Mouse (Mus musculus) adrenal gland, postnatal 36 days (tissue): Measurements from ENCODE around the gene Caskin2. TPM values are rescaled to one million over a fixed set of nuclear protein-coding genes. Genes with fewer than 3 reads are reported as not detected.
"Not testable (repeated sequence)": the region's sequence is repeated elsewhere in the genome, so short reads cannot be mapped to it uniquely, and the experiment has no call there.

Experiments used
- DNase-seq, 2 experiments: peaks; one replicate each; pipeline ENCODE4 v3.0.0; 2021; ENCODE audit warnings: mixed read lengths in 1 of 2
- long read RNA-seq, 2 experiments: library from polyadenylated mRNA; stranded (forward); transcript quantifications; one replicate each; pipeline ENCODE4 v2.0.0; 2021; ENCODE audit warnings: borderline sequencing depth in 2 of 2
- total RNA-seq, 2 experiments: library from RNA; stranded (reverse); gene quantifications; 2 replicates each; pipeline ENCODE4 v1.2.3; 2021

Caskin2 gene
- 10 to 100 TPM; 58.9 to 72.9 TPM for total RNA-seq
- long read RNA-seq, experiment 1, partial matches to known transcripts: 21 of 24 reads
- long read RNA-seq, experiment 1, other reads (novel, unspliced or antisense): 3 of 24 reads
- long read RNA-seq, experiment 2, full-length matches to known transcripts: 7 of 20 reads
- long read RNA-seq, experiment 2, partial matches to known transcripts: 10 of 20 reads
- long read RNA-seq, experiment 2, other reads (novel, unspliced or antisense): 3 of 20 reads

GRCm38 (mm10) chr11:115813507-115814296 lies at the start of gene Caskin2:
Gene Caskin2, minus strand, starts transcription at chr11:115813639.
- DNase-seq: peak; percentile 98 to 99

GRCm38 (mm10) chr11:115859143-115859945 lies 45.9 kb upstream of the Caskin2 start:
- DNase-seq: peak; percentile 91 to 95

- DNase-seq: no peak
These were observed 44.9 kb upstream of the Caskin2 start, which contains the start of gene Myo15b for GRCm38 (mm10) chr11:115858354-115858753. Gene Myo15b, plus strand, starts transcription at chr11:115858406.

DNA sequence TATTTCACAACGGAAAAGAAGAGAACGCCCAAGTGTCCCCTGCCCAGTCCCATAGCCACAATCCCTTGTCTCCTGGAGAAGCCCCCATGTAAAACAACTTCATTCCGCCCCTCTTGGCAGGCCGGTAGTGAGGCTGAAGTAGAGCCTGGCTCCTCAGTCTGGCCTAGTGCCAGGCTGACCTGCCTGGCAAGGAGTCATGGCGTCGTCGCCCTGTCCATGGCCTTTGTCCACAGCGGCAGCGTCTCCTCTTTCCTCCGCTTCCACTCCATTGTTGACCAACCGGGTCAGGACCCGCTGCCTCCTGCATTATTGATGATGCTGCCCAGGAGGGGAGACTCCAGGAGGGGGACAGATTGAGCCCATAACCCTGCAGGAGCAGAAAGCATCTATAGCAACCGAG lies 44.5 kb upstream of the Caskin2 start:
- DNase-seq: no peak

DNA sequence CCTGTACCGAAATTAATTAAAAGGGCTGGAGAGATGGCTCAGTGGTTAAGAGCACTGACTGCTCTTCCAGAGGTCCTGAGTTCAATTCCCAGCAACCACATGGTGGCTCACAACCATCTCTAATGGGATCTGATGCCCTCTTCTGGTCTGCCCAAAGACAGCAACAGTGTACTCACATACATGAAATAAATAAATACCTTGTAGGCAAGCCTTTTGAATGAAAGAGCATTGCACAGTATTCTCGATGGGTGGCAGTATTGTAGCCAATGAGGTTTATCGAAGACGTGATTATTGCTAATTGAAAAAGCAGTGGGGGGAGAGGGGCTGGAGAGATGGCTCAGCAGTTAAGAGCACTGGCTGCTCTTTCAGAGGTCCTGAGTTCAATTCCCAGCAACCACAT lies 43.7 kb upstream of the Caskin2 start:
- not testable (repeated sequence) for DNase-seq

DNA sequence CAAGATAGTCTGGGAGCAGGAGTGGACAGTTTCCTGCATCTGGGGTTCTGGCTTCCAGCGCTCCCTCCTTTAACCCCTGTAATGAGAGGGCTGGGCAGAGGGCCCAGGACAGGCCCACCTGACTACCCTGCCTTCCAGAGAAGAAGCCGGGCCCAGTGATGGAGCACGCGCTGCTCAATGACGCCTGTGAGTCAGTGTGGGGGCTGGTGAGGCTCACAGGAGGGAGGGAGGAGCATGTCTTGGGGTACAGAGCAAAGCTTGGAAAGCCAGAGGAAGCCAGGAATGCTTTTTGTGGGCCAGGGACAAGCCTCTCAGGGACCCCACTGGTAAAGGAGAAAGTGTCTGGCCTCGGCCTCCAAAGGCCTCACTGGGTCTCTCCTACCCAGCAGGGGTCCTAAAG lies 41.2 kb upstream of the Caskin2 start:
- DNase-seq: no peak

- no peak for DNase-seq
These were observed 32.4 kb upstream of the Caskin2 start for GRCm38 (mm10) chr11:115845819-115846218.

GRCm38 (mm10) chr11:115844240-115844639 lies 30.8 kb upstream of the Caskin2 start:
- no peak for DNase-seq

DNA sequence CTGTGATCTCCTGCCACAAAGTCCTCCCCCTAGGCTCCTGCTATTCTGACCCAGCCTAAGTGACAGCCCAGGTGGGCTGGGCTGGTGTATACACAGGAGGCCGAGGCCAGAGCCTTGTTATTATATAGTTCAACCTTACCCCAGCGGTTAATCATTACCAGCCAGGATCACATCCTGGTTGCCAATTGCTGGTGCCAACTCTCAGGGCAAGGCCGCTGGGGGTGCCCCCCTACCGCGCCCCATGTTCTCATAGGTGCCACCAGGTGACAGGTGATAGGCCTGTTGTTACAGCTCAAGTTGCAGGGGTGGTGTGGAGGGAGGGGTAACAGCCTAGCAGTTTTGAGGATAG lies 30.4 kb upstream of the Caskin2 start:
- DNase-seq: no peak

GRCm38 (mm10) chr11:115843141-115843890 lies 29.9 kb upstream of the Caskin2 start:
- DNase-seq: no peak

GRCm38 (mm10) chr11:115841961-115842550 lies 28.6 kb upstream of the Caskin2 start:
- DNase-seq: peak in 1 of 2 experiments; percentile 34

- DNase-seq: no peak
These were observed 27.6 kb upstream of the Caskin2 start for GRCm38 (mm10) chr11:115841044-115841443.

- no peak for DNase-seq
These were observed 26.3 kb upstream of the Caskin2 start for GRCm38 (mm10) chr11:115839732-115840131.

DNA sequence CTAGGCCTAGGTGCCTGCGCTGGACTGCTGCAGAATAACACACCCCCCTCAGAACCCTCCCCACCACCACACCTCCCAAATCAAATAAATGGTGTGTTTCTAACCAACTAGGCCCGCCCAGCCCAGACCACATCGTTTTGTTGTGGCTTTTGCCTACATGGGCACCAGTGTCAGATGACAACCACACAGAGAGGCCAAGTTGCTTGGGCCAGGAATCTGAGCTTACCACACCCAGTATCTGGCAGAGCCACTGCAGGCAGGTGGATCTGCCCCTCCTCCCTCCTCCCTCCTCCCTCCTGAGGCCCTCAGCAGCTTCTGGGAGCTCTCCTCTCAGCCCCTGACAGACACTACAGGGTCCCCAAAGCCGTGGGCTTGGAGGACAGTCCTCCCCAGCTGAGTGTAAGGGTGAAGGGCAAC lies 25.5 kb upstream of the Caskin2 start:
- no peak for DNase-seq

GRCm38 (mm10) chr11:115837606-115838345 lies 24.3 kb upstream of the Caskin2 start:
- peak in 1 of 2 experiments; percentile 37 for DNase-seq

DNA sequence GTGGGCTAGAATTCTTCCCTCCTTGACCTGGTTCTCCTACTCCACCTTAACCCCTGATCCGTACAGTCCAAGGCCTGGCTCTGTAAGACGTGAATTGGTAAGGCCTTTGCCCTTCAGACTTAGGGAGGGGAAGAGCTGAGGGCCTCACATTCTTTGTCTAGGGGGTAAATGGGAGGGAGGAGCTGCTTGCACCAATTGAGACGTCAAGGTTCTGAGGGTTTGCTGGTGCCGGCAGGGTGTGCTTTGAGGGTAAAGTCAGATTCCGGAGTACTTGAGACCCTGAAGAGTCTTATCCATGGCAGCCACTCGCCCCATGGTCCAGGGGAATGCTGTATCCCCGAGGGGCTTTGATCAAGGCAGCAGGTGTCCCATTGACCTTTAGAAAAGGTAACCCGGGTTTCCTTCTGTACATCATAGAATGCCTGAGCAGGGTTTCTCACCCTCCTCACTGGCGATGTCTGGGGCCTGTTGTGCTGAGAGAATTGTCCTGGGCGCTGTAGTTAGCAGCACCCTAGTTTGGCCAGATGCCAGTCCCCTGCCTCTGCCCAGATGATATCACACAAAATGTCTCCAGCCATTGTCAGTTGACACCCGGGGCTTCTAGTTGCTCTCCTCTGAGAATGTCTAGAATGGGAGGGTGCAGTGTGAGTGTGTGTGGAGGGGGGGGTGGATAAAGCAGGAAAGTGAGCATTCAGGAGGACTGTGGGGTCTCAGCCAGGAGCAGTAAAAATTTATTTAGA lies 23.4 kb upstream of the Caskin2 start:
- DNase-seq: no peak

DNA sequence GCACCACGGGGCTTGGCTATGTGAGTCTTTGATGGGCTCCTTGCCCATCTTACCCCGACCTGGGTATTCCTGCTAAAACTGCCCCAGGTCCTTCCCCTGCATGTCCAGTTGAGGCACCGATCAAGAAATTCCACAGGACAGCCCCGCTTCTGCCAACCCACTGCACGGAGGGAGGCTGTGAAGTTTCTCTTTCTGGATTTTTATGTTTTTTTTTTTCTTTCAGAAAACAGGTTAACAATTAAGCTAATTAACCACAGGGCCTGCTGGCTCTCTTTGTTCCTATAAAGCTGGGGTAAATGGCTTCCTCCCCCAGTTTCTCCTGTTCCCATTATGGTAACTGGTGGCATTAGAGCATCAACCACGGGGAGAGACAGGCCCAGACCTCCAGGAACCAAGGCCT lies 20.6 kb upstream of the Caskin2 start:
- DNase-seq: no peak

DNA sequence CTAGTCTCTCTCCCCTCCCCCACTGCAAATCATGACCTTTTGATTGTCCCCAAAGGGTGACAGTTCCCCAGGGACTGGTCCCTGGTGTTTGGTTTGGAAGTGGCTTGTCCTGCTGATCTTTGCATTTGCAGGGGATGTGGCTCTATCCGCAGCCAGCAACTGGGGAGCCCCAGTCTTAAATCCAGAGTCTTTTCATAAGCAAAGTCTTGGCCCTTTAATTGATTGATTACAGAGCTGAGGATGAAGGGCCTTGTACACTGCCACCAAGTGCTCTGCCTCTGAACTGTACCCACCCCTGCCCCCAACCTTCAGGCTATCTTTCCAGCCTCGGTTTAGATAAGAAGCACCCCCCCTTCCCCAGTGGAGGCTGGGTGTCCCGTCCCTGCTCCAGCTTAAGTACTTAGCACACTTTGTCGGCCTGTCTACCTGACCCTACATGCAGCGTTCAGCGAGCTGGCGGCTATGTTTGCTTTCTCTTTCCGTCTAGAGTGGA lies 19.6 kb upstream of the Caskin2 start:
- DNase-seq: peak in 1 of 2 experiments; percentile 16

GRCm38 (mm10) chr11:115832523-115832922 lies 19.1 kb upstream of the Caskin2 start:
- DNase-seq: peak; percentile 45 to 77

DNA sequence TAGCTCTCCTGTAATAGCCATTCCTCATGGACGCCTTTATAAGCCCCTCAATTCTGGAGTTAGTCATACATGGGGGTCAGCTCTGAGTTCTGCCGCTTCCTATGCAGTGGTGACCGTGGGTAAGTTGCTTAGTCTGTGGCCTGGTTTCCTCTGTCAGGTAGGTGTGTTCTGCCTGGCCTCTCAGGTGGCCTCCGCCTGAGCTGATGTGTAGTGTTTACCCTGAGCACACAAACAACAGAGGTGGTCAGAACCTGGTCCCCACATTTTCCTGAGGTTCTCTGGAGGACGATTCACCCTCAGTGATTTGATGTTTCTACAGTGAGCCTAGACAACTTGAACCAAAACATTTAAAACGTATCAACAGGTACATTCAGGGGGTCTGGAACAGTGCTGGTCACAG lies 18.6 kb upstream of the Caskin2 start:
- no peak for DNase-seq
